Mouse (Mus musculus) heart, adult 2 months (tissue): Measurements from ENCODE around the gene Faf1.

Source experiments
- CTCF ChIP-seq: fragments of 200-600 bp; IDR thresholded peaks from 2 replicates; pipeline ENCODE4 v1.8.1; 2022; ENCODE audit warnings: antibody characterized with exemption, mild to moderate bottlenecking, moderate library complexity
- POLR2A ChIP-seq: fragments of 200-500 bp; IDR thresholded peaks from 2 replicates; pipeline ENCODE4 v1.6.1; 2011; ENCODE audit warnings: mild to moderate bottlenecking, low read depth, low read length, control low read depth; ENCODE audit not compliant: insufficient read depth

GRCm38 (mm10) chr4:109975381-109976240 is 299.2 kb downstream of the Faf1 start:
- TF ChIP-seq CTCF (no peak), POLR2A (no peak)
